Mouse (Mus musculus): ENCODE results near the gene Pcnt.

Pcnt gene

GRCm38 (mm10) chr10:76316194-76316593 is 126.4 kb downstream of the Pcnt start:
- DNase-seq (ENCODE audit: low spot score): no peak

- DNase-seq (ENCODE audit: low spot score): no peak
Observed at GRCm38 (mm10) chr10:76306738-76307137, 135.8 kb downstream of the Pcnt start.

Measured in c-Kit-positive CD71-positive TER-119-positive erythroid progenitor cells, embryonic 14.5 days (primary cell).